Mouse (Mus musculus): ENCODE data around the gene Slc51a. TPM values are rescaled to one million over a fixed set of nuclear protein-coding genes. Genes with fewer than 3 reads are reported as not detected.

Gene Slc51a
- polyA plus RNA-seq, 1 experiment from 2014 or later: 0.26 TPM

GRCm38 (mm10) chr16:32461713-32462112 is 26.0 kb downstream of the Slc51a start:
- no peak for ATAC-seq (ENCODE audit: low FRiP score)
- Histone ChIP-seq H3K9ac (ENCODE audit: low read length) (no peak overlapping the region), H3K4me1 (ENCODE audit: control insufficient read depth, insufficient read depth, low read length) (no peaks in the 10 kb centered on the region), H3K9me3 (ENCODE audit: control insufficient read depth, low read length) (no peaks in the 10 kb centered on the region), H3K27me3 (ENCODE audit: control insufficient read depth, insufficient read depth, low read length) (no peaks in the 10 kb centered on the region), H3K4me2 (no peak overlapping the region), H3K36me3 (ENCODE audit: control insufficient read depth, insufficient read depth, low read length) (no peaks in the 10 kb centered on the region; the same call in 1 of the 2 replicates), H3K4me3 (ENCODE audit: low read depth, low read length) (no peak overlapping the region), H3K27ac (ENCODE audit: low read depth, low read length) (no peak overlapping the region)
- no peak for DNase-seq (ENCODE audit: low spot score, missing footprints)
- WGBS: 94% methylated on average over 5 of the region's 5 CpGs

GRCm38 (mm10) chr16:32460518-32460917 is 27.2 kb downstream of the Slc51a start:
- no peak overlapping the region for H3K4me2 ChIP-seq
- no peak overlapping the region for H3K4me3 ChIP-seq (ENCODE audit: low read depth, low read length)
- DNase-seq (ENCODE audit: low spot score, missing footprints) (no peak), ATAC-seq (ENCODE audit: low FRiP score) (no peak)
- H3K9me3 ChIP-seq (ENCODE audit: control insufficient read depth, low read length): no peaks in the 10 kb centered on the region
- no peaks in the 10 kb centered on the region for H3K4me1 ChIP-seq (ENCODE audit: control insufficient read depth, insufficient read depth, low read length)
- 60% methylated on average over 4 of the region's 4 CpGs for WGBS
- H3K27ac ChIP-seq (ENCODE audit: low read depth, low read length): no peak overlapping the region
- H3K36me3 ChIP-seq (ENCODE audit: control insufficient read depth, insufficient read depth, low read length): no peaks in the 10 kb centered on the region; the same call in 1 of the 2 replicates
- no peaks in the 10 kb centered on the region for H3K27me3 ChIP-seq (ENCODE audit: control insufficient read depth, insufficient read depth, low read length)
- no peak overlapping the region for H3K9ac ChIP-seq (ENCODE audit: low read length)

GRCm38 (mm10) chr16:32457589-32458386 is 29.9 kb downstream of the Slc51a start:
- no peak overlapping the region for H3K27ac ChIP-seq (ENCODE audit: low read depth, low read length)
- peak; percentile 84 for DNase-seq (ENCODE audit: low spot score, missing footprints)
- 69% methylated on average over 10 of the region's 10 CpGs for WGBS

GRCm38 (mm10) chr16:32456761-32457160 is 30.9 kb downstream of the Slc51a start:
- Histone ChIP-seq H3K4me2 (no peak overlapping the region), H3K36me3 (ENCODE audit: control insufficient read depth, insufficient read depth, low read length) (peaks cover under 1% of the 10 kb centered on the region; the same call in 1 of the 2 replicates), H3K27ac (ENCODE audit: low read depth, low read length) (no peak overlapping the region), H3K4me3 (ENCODE audit: low read depth, low read length) (no peak overlapping the region), H3K4me1 (ENCODE audit: control insufficient read depth, insufficient read depth, low read length) (no peaks in the 10 kb centered on the region), H3K27me3 (ENCODE audit: control insufficient read depth, insufficient read depth, low read length) (no peaks in the 10 kb centered on the region), H3K9me3 (ENCODE audit: control insufficient read depth, low read length) (no peaks in the 10 kb centered on the region), H3K9ac (ENCODE audit: low read length) (no peak overlapping the region)
- DNase-seq (ENCODE audit: low spot score, missing footprints): no peak
- no peak for ATAC-seq (ENCODE audit: low FRiP score)
- WGBS: 88% methylated on average over 1 of the region's 1 CpGs

More at GRCm38 (mm10) chr16:32457589-32458386, 29.9 kb downstream of the Slc51a start:
- H3K4me3 ChIP-seq (ENCODE audit: low read depth, low read length): no peak overlapping the region
- no peaks in the 10 kb centered on the region for H3K27me3 ChIP-seq (ENCODE audit: control insufficient read depth, insufficient read depth, low read length)
- no peak overlapping the region for H3K9ac ChIP-seq (ENCODE audit: low read length)
- H3K9me3 ChIP-seq (ENCODE audit: control insufficient read depth, low read length): no peaks in the 10 kb centered on the region
- H3K4me1 ChIP-seq (ENCODE audit: control insufficient read depth, insufficient read depth, low read length): no peaks in the 10 kb centered on the region
- no peak for ATAC-seq (ENCODE audit: low FRiP score)
- no peak overlapping the region for H3K4me2 ChIP-seq
- no peaks in the 10 kb centered on the region; the same call in 1 of the 2 replicates for H3K36me3 ChIP-seq (ENCODE audit: control insufficient read depth, insufficient read depth, low read length)

- ATAC-seq (ENCODE audit: low FRiP score) (no peak), DNase-seq (ENCODE audit: low spot score, missing footprints) (no peak)
- H3K9me3 ChIP-seq (ENCODE audit: control insufficient read depth, low read length): no peaks in the 10 kb centered on the region
- H3K27ac ChIP-seq (ENCODE audit: low read depth, low read length): no peak overlapping the region
- peaks cover 3% of the 10 kb centered on the region; the same call in 1 of the 2 replicates for H3K36me3 ChIP-seq (ENCODE audit: control insufficient read depth, insufficient read depth, low read length)
- no peak overlapping the region for H3K4me3 ChIP-seq (ENCODE audit: low read depth, low read length)
- H3K4me2 ChIP-seq: no peak overlapping the region
- no peaks in the 10 kb centered on the region for H3K27me3 ChIP-seq (ENCODE audit: control insufficient read depth, insufficient read depth, low read length)
- no peak overlapping the region for H3K9ac ChIP-seq (ENCODE audit: low read length)
- no peaks in the 10 kb centered on the region for H3K4me1 ChIP-seq (ENCODE audit: control insufficient read depth, insufficient read depth, low read length)
Observed at GRCm38 (mm10) chr16:32456086-32456485, 31.6 kb downstream of the Slc51a start.

GRCm38 (mm10) chr16:32454646-32455045 is 33.0 kb downstream of the Slc51a start:
- Histone ChIP-seq H3K36me3 (ENCODE audit: control insufficient read depth, insufficient read depth, low read length) (peaks cover 3% of the 10 kb centered on the region; the same call in 1 of the 2 replicates), H3K4me1 (ENCODE audit: control insufficient read depth, insufficient read depth, low read length) (no peaks in the 10 kb centered on the region), H3K27ac (ENCODE audit: low read depth, low read length) (no peak overlapping the region), H3K9me3 (ENCODE audit: control insufficient read depth, low read length) (no peaks in the 10 kb centered on the region), H3K27me3 (ENCODE audit: control insufficient read depth, insufficient read depth, low read length) (no peaks in the 10 kb centered on the region), H3K9ac (ENCODE audit: low read length) (no peak overlapping the region), H3K4me2 (no peak overlapping the region), H3K4me3 (ENCODE audit: low read depth, low read length) (no peak overlapping the region)
- DNase-seq (ENCODE audit: low spot score, missing footprints) (no peak), ATAC-seq (ENCODE audit: low FRiP score) (no peak)
- WGBS: 84% methylated on average over 5 of the region's 5 CpGs

- Histone ChIP-seq H3K27ac (ENCODE audit: low read depth, low read length) (no peak overlapping the region), H3K27me3 (ENCODE audit: control insufficient read depth, insufficient read depth, low read length) (no peaks in the 10 kb centered on the region), H3K4me1 (ENCODE audit: control insufficient read depth, insufficient read depth, low read length) (no peaks in the 10 kb centered on the region), H3K9ac (ENCODE audit: low read length) (no peak overlapping the region), H3K4me2 (no peak overlapping the region), H3K4me3 (ENCODE audit: low read depth, low read length) (no peak overlapping the region), H3K36me3 (ENCODE audit: control insufficient read depth, insufficient read depth, low read length) (peaks cover 3% of the 10 kb centered on the region; the same call in 1 of the 2 replicates), H3K9me3 (ENCODE audit: control insufficient read depth, low read length) (no peaks in the 10 kb centered on the region)
- DNase-seq (ENCODE audit: low spot score, missing footprints) (no peak), ATAC-seq (ENCODE audit: low FRiP score) (no peak)
- 95% methylated on average over 8 of the region's 8 CpGs for WGBS
Observed at GRCm38 (mm10) chr16:32453102-32453501, 34.6 kb downstream of the Slc51a start.

- H3K27me3 ChIP-seq (ENCODE audit: control insufficient read depth, insufficient read depth, low read length): no peaks in the 10 kb centered on the region
- 95% methylated on average over 2 of the region's 2 CpGs for WGBS
- H3K36me3 ChIP-seq (ENCODE audit: control insufficient read depth, insufficient read depth, low read length): peaks cover 3% of the 10 kb centered on the region; the same call in 1 of the 2 replicates
- no peaks in the 10 kb centered on the region for H3K4me1 ChIP-seq (ENCODE audit: control insufficient read depth, insufficient read depth, low read length)
- ATAC-seq (ENCODE audit: low FRiP score) (no peak), DNase-seq (ENCODE audit: low spot score, missing footprints) (no peak)
- H3K27ac ChIP-seq (ENCODE audit: low read depth, low read length): no peak overlapping the region
- H3K9ac ChIP-seq (ENCODE audit: low read length): no peak overlapping the region
- no peak overlapping the region for H3K4me3 ChIP-seq (ENCODE audit: low read depth, low read length)
- no peak overlapping the region for H3K4me2 ChIP-seq
- H3K9me3 ChIP-seq (ENCODE audit: control insufficient read depth, low read length): no peaks in the 10 kb centered on the region
Observed at GRCm38 (mm10) chr16:32450133-32450532, 37.5 kb downstream of the Slc51a start.

- no peak overlapping the region for H3K9ac ChIP-seq (ENCODE audit: low read length)
- DNase-seq (ENCODE audit: low spot score, missing footprints) (no peak), ATAC-seq (ENCODE audit: low FRiP score) (no peak)
- H3K36me3 ChIP-seq (ENCODE audit: control insufficient read depth, insufficient read depth, low read length): peaks cover 3% of the 10 kb centered on the region; the same call in 1 of the 2 replicates
- no peak overlapping the region for H3K4me2 ChIP-seq
- H3K4me1 ChIP-seq (ENCODE audit: control insufficient read depth, insufficient read depth, low read length): no peaks in the 10 kb centered on the region
- 83% methylated on average over 3 of the region's 3 CpGs for WGBS
- H3K27me3 ChIP-seq (ENCODE audit: control insufficient read depth, insufficient read depth, low read length): no peaks in the 10 kb centered on the region
- H3K4me3 ChIP-seq (ENCODE audit: low read depth, low read length): no peak overlapping the region
- no peak overlapping the region for H3K27ac ChIP-seq (ENCODE audit: low read depth, low read length)
- no peaks in the 10 kb centered on the region for H3K9me3 ChIP-seq (ENCODE audit: control insufficient read depth, low read length)
Observed at GRCm38 (mm10) chr16:32449665-32450064, 38.0 kb downstream of the Slc51a start.
